Mouse (Mus musculus) midbrain, embryonic 11.5 days (tissue): ENCODE measurements around the gene Polr1c. TPM values are rescaled to one million over a fixed set of nuclear protein-coding genes. Genes with fewer than 3 reads are reported as not detected.
A peak's percentile ranks its signal among the peaks of the same experiment; 100 is the strongest.

Experiments used
- ATAC-seq: fragments of 200-750 bp; cut with Nextera tagmentation; 2 replicates; pipeline ENCODE4 v1.8.0; 2017; ENCODE audit warnings: moderate TSS enrichment, moderate library complexity; ENCODE audit not compliant: low FRiP score
- DNase-seq: peaks from one replicate; pipeline ENCODE4 v3.0.0; 2015; ENCODE audit warnings: low spot score; ENCODE audit errors: missing footprints
- H3K27ac ChIP-seq: fragments of 300-500 bp; sonication (generic); 2 replicates; pipeline ENCODE4 v1.5.1; 2014; ENCODE audit warnings: low read depth, low read length
- H3K27me3 ChIP-seq: fragments of 300-500 bp; sonication (generic); 2 replicates; pipeline ENCODE4 v1.6.1; 2014; ENCODE audit warnings: mild to moderate bottlenecking, low read length, moderate library complexity, mixed read lengths; ENCODE audit not compliant: control insufficient read depth, insufficient read depth
- H3K36me3 ChIP-seq: fragments of 300-500 bp; sonication (generic); 2 replicates; pipeline ENCODE4 v1.6.1; 2014; ENCODE audit warnings: mild to moderate bottlenecking, low read length, moderate library complexity, mixed read lengths; ENCODE audit not compliant: control insufficient read depth, insufficient read depth
- H3K4me1 ChIP-seq: fragments of 300-500 bp; sonication (generic); 2 replicates; pipeline ENCODE4 v1.6.1; 2014; ENCODE audit warnings: low read length; ENCODE audit not compliant: control insufficient read depth, insufficient read depth
- H3K4me2 ChIP-seq: fragments of 300-500 bp; sonication (generic); 2 replicates; pipeline ENCODE4 v1.6.1; 2014; ENCODE audit warnings: mild to moderate bottlenecking, moderate library complexity
- H3K4me3 ChIP-seq: fragments of 300-500 bp; sonication (generic); 2 replicates; pipeline ENCODE4 v1.5.1; 2014; ENCODE audit warnings: low read depth, low read length
- H3K9ac ChIP-seq: fragments of 300-500 bp; sonication (generic); 2 replicates; pipeline ENCODE4 v1.6.1; 2014; ENCODE audit warnings: low read length
- H3K9me3 ChIP-seq: fragments of 300-500 bp; sonication (generic); 2 replicates; pipeline ENCODE4 v1.6.1; 2016; ENCODE audit warnings: low read length; ENCODE audit not compliant: control insufficient read depth
- WGBS: fragments of 180-500 bp; shearing (Covaris S2); extraction: QIAGEN DNeasy Blood & Tissue Kit; methylation state at CpG from one replicate; pipeline ENCODE4 v1.1.7; 2014; 5-methylcytosine and 5-hydroxymethylcytosine counted together
- polyA plus RNA-seq: library from polyadenylated mRNA; unstranded; fragments of >200 nt; fragmentation: Nextera tagmentation; extraction: Ambion mirVana; gene quantifications from 2 replicates; pipeline ENCODE4 v1.2.1, GENCODE M21; 2014

Polr1c gene
- polyA plus RNA-seq, 1 experiment from 2014 or later = 108 TPM

GRCm38 (mm10) chr17:46255147-46255546 lies 7.3 kb upstream of the Polr1c start:
- peak overlapping the region; percentile 98; the same call in 1 of the 2 replicates for H3K4me2 ChIP-seq

DNA sequence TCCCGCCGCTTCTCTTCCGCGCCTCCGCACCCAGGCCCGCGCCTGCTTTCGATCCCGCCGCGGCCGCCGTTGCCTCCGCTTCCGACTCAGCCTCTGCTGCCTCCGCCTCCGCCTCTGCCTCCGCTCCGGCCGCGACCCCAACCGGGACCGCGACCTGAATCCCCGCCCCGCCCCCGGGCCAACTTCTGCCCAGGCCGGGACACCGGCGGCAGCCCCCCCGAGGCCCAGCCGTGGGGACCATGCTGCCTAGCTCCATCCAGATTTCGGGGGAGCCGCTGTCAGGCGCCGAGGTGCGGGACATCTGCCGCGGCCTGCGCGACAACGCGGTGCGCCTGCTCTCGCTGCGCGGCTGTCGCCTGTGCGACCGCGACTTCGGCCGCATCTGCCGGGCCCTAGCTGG lies 6.3 kb upstream of the Polr1c start:
- H3K4me3 ChIP-seq = peak overlapping the region; percentile 68
- H3K4me2 ChIP-seq = peak overlapping the region; percentile 98
- ATAC-seq = peak; percentile 58
- DNase-seq = peak; percentile 92
- H3K9me3 ChIP-seq = no peaks in the 10 kb centered on the region
- peaks cover 20% of the 10 kb centered on the region for H3K36me3 ChIP-seq
- H3K27me3 ChIP-seq = peaks cover 11% of the 10 kb centered on the region; the same call in 1 of the 2 replicates
- H3K9ac ChIP-seq = peak overlapping the region; percentile 65
- under 1% methylated on average over 41 of the region's 54 CpGs for WGBS
- H3K4me1 ChIP-seq = peaks cover 9% of the 10 kb centered on the region
- H3K27ac ChIP-seq = no peak overlapping the region; the same call in 1 of the 2 replicates

More at GRCm38 (mm10) chr17:46255147-46255546, 7.3 kb upstream of the Polr1c start:
- H3K27ac ChIP-seq = no peak overlapping the region
- DNase-seq = peak; percentile 84
- H3K9ac ChIP-seq = no peak overlapping the region; the same call in 1 of the 2 replicates
- peaks cover 7% of the 10 kb centered on the region for H3K4me1 ChIP-seq
- peaks cover 11% of the 10 kb centered on the region; the same call in 1 of the 2 replicates for H3K27me3 ChIP-seq
- peaks cover 28% of the 10 kb centered on the region for H3K36me3 ChIP-seq
- no peaks in the 10 kb centered on the region for H3K9me3 ChIP-seq
- no peak for ATAC-seq
- no peak overlapping the region for H3K4me3 ChIP-seq
- 33% methylated on average over 6 of the region's 6 CpGs for WGBS

DNA sequence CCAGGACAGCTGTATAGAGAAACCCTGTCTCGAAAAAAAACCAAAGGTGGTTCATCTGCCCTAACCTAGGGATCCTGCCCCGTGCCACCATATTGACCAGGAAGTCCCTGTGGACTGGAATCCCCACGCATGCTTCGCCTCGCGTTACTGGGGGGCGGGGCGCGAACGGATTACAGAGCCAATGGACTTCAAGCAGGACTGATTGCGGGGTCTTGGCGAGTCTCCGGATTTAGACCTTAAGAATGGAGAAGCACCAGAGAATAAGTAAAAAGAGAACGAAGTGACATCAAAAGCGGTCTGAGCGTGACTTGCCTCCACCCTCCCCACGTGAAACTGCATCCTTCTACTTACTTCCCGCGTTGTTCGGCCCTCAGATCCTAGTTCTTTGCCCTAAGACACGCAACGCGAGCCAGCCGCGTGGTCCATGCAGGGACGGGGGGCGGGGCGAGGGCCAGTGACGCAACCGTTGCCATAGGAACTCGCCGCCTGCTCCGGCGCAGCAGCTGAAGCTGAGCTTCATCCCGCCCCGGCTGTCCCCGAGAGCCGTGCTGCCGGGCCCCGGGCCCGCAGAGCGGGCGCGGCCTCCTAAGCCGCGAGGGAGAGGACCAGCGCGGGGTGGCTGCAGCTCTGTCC lies 5.7 kb upstream of the Polr1c start, which contains the start of gene Lrrc73:
TSS of gene Lrrc73 (plus strand) at position 80 of the 633 bp plus-strand sequence.
- Histone ChIP-seq H3K4me1 (peaks cover 14% of the 10 kb centered on the region), H3K4me2 (peak within 1 kb of the TSS; percentile 98), H3K36me3 (peaks cover 16% of the 10 kb centered on the region), H3K27me3 (peaks cover 11% of the 10 kb centered on the region; the same call in 1 of the 2 replicates), H3K9ac (peak within 1 kb of the TSS; percentile 65), H3K27ac (no peak within 1 kb of the TSS; the same call in 1 of the 2 replicates), H3K4me3 (peak within 1 kb of the TSS; percentile 68), H3K9me3 (no peaks in the 10 kb centered on the region)
- DNase-seq (peak; percentile 99), ATAC-seq (peak; percentile 90)
- 2% methylated on average over 47 of the region's 48 CpGs for WGBS

GRCm38 (mm10) chr17:46252571-46253451 lies 5.0 kb upstream of the Polr1c start:
- no peak overlapping the region for H3K9ac ChIP-seq
- H3K27me3 ChIP-seq = peaks cover 11% of the 10 kb centered on the region; the same call in 1 of the 2 replicates
- peaks cover 15% of the 10 kb centered on the region for H3K4me1 ChIP-seq
- peak overlapping the region; percentile 68; the same call in 1 of the 2 replicates for H3K4me3 ChIP-seq
- peak overlapping the region; percentile 98 for H3K4me2 ChIP-seq
- H3K27ac ChIP-seq = no peak overlapping the region
- WGBS = 53% methylated on average over 14 of the region's 14 CpGs
- ATAC-seq (no peak), DNase-seq (peak; percentile 90)
- no peaks in the 10 kb centered on the region for H3K9me3 ChIP-seq
- peaks cover 16% of the 10 kb centered on the region for H3K36me3 ChIP-seq

DNA sequence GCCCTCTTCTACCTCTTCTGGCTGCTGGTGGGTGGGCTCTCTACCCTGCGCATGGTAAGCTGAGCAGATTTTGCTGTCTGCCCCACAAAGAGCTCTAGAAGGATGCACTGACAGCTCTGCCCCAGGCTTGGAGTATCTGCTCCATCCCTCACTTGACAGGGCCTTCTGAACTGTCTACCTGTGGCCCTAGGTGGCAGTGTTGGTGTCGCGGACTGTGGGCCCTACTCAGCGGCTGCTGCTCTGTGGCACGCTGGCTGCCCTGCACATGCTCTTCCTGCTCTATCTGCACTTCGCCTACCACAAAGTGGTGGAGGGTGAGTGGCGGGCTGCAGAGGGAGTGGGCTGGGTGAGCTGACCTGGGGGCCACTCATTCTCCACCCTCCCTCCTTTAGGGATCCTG lies 3.3 kb upstream of the Polr1c start:
- Histone ChIP-seq H3K4me3 (no peak overlapping the region), H3K4me2 (no peak overlapping the region), H3K27me3 (peaks cover 11% of the 10 kb centered on the region; the same call in 1 of the 2 replicates), H3K4me1 (peaks cover 22% of the 10 kb centered on the region), H3K36me3 (peaks cover 13% of the 10 kb centered on the region), H3K27ac (no peak overlapping the region), H3K9me3 (no peaks in the 10 kb centered on the region), H3K9ac (no peak overlapping the region)
- WGBS = 85% methylated on average over 7 of the region's 7 CpGs
- ATAC-seq (no peak), DNase-seq (no peak)

GRCm38 (mm10) chr17:46248189-46248522 lies 302 bp upstream of the Polr1c start:
- 1% methylated on average over 37 of the region's 37 CpGs for WGBS
- no peak for DNase-seq
- Histone ChIP-seq H3K9ac (peak overlapping the region; percentile 93), H3K4me3 (peak overlapping the region; percentile 97), H3K27ac (no peak overlapping the region), H3K27me3 (no peaks in the 10 kb centered on the region), H3K9me3 (no peaks in the 10 kb centered on the region), H3K36me3 (peaks cover 34% of the 10 kb centered on the region), H3K4me1 (peaks cover 15% of the 10 kb centered on the region), H3K4me2 (peak overlapping the region; percentile 95)
- ATAC-seq = peak; percentile 58

DNA sequence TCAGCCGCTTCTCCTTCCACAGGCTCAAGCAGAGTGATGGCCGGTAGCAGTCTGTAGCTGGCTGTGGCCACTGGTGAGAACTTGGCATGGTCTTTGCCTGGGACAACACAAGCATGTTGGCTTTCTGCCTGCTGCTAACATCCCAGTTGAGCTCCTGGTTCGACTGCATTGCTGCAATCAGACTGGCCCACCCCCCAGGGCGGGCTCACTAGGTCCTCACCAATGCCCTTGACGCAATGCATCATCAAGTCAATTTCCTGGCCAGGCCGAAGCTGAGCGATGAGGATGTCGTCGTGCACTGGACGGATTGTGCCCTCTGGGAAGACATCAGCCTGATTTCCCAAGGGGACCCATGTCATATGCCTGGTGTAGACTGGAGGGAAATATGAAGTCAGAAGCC lies 3.3 kb downstream of the Polr1c start:
- 90% methylated on average over 10 of the region's 10 CpGs for WGBS
- H3K27ac ChIP-seq = no peak overlapping the region
- no peaks in the 10 kb centered on the region for H3K9me3 ChIP-seq
- H3K36me3 ChIP-seq = peaks cover 34% of the 10 kb centered on the region
- H3K4me1 ChIP-seq = peaks cover 15% of the 10 kb centered on the region
- ATAC-seq = no peak
- H3K4me2 ChIP-seq = no peak overlapping the region
- no peaks in the 10 kb centered on the region for H3K27me3 ChIP-seq
- H3K9ac ChIP-seq = no peak overlapping the region
- H3K4me3 ChIP-seq = no peak overlapping the region
- no peak for DNase-seq

- Histone ChIP-seq H3K27me3 (no peaks in the 10 kb centered on the region), H3K9me3 (no peaks in the 10 kb centered on the region), H3K4me2 (no peak overlapping the region), H3K4me1 (peaks cover 9% of the 10 kb centered on the region), H3K27ac (no peak overlapping the region), H3K4me3 (no peak overlapping the region), H3K9ac (no peak overlapping the region), H3K36me3 (peaks cover 36% of the 10 kb centered on the region)
- ATAC-seq (no peak), DNase-seq (no peak)
- WGBS = 90% methylated on average over 2 of the region's 2 CpGs
Observed at GRCm38 (mm10) chr17:46243624-46244023, 4.2 kb downstream of the Polr1c start.

- H3K27me3 ChIP-seq = no peaks in the 10 kb centered on the region
- peaks cover 36% of the 10 kb centered on the region for H3K36me3 ChIP-seq
- no peak overlapping the region for H3K4me2 ChIP-seq
- no peak for ATAC-seq
- WGBS = 87% methylated on average over 4 of the region's 4 CpGs
- no peak overlapping the region for H3K27ac ChIP-seq
- peaks cover 7% of the 10 kb centered on the region for H3K4me1 ChIP-seq
- no peak for DNase-seq
- H3K9me3 ChIP-seq = no peaks in the 10 kb centered on the region
- no peak overlapping the region for H3K9ac ChIP-seq
- H3K4me3 ChIP-seq = no peak overlapping the region
Observed at GRCm38 (mm10) chr17:46242993-46243392, 4.9 kb downstream of the Polr1c start.
